Mouse (Mus musculus): ENCODE results near the gene Aif1.

- TF ChIP-seq CTCF (IDR thresholded peaks at IDR 0.05; ENCODE audit: borderline replicate concordance, control insufficient read depth, extremely low read depth, insufficient read depth, low read length, poor library complexity) = no peak
- TF ChIP-seq POLR2A (IDR thresholded peaks at IDR 0.05; ENCODE audit: control insufficient read depth, extremely low read depth, insufficient read depth, low read length, poor library complexity) = no peak
These were observed 29.7 kb downstream of the Aif1 start for GRCm38 (mm10) chr17:35146139-35146538.

All from thymus, adult 2 months (tissue).